Mouse (Mus musculus) bone marrow, adult 2 months (tissue): Measurements from ENCODE around the gene Lmnb2.

ENCODE experiments used
- CTCF ChIP-seq: fragments of 200-500 bp; IDR thresholded peaks from 2 replicates; pipeline ENCODE4 v1.5.1; 2011; ENCODE audit warnings: low read length, control low read depth; ENCODE audit not compliant: control insufficient read depth, insufficient read depth
- POLR2A ChIP-seq: fragments of 200-500 bp; IDR thresholded peaks from 2 replicates; pipeline ENCODE4 v1.6.1; 2011; ENCODE audit warnings: low read depth, mild to moderate bottlenecking, control low read depth, low read length, borderline replicate concordance; ENCODE audit not compliant: control insufficient read depth

GRCm38 (mm10) chr10:80963031-80963975 is 45.3 kb upstream of the Lmnb2 start:
- TF ChIP-seq CTCF (no peak), POLR2A (no peak)
